Mouse (Mus musculus): ENCODE results near the gene Atp2a3.
A peak's percentile ranks its signal among the peaks of the same experiment; 100 is the strongest.

The Atp2a3 gene

DNA sequence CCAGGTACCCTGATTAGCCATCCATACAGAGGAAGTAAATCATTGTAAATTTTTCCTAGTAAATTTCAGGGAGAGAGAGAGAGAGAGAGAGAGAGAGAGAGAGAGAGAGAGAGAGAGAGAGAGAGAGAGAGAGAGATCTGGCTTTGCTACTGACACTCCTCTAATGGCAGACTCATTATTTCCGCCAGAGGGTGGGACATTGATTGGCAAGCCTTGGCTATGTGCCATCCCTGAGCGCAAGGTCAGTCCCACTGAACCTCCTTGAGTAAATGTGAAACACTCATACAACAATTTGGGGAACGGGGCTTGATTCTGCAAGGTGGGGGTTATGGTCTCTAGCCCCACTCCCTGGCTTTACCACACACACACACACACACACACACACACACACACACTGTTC is 46.1 kb downstream of the Atp2a3 start:
- no peak for DNase-seq

GRCm38 (mm10) chr11:73007698-73008481 is 46.9 kb downstream of the Atp2a3 start:
- DNase-seq = peak; percentile 50 to 55

DNA sequence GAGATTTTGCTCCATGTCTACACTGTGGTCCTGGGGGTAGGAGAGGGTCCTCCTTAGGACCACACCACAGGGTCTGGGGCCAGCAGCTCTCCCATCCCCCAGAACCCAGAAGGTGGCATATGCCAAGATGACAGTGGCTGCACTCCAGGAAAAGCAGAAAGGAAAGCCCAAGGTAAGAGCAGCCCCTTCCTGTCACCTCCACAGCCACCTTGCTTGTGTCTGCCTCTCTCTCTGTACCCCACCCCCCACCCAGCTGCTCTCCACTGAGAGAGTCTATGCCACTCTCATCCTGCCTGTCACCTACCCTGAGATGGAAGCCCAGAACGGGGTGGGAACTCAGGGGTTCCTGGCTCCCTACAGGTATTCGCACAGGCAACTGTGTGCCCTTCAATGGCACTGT is 47.9 kb downstream of the Atp2a3 start:
- no peak for DNase-seq

DNA sequence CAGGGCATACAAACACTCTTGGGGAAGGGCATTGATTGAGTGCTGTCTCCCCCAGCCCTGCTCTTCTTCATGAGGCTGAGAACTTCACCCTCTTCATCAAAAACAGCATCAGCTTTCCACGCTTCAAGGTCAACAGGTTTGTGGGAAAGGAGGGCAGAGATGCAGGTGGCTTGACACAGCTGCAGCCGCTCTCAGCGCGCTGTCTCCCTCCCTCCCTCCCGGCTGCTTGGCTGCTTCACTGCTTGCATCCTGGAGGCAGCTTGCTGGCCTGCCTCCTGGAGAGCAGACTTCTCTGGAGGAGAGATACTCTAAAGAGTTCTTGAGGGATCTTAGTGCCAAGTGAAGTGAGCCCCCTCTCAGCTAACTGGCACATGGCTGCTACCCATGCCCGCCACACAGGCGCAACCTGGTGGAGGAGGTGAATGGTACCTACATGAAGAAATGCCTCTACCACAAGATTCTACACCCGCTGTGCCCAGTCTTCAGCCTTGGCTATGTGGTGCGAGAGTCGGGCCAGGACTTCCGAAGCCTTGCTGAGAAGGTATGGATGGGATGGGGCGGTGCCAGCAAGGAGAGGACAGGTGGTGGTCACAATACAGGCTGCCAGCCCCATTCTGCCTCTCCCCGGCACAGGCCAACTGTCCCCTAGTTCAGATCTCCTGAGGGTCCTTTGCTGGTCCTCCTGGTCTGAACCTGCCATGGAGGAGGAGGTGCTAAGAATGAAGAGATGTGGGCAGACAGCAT is 48.7 kb downstream of the Atp2a3 start:
- DNase-seq = peak; percentile 75 to 78

GRCm38 (mm10) chr11:73013981-73014380 is 53.0 kb downstream of the Atp2a3 start:
- DNase-seq = no peak

GRCm38 (mm10) chr11:73014831-73015344 is 53.9 kb downstream of the Atp2a3 start:
- DNase-seq = peak; percentile 74 to 79

DNA sequence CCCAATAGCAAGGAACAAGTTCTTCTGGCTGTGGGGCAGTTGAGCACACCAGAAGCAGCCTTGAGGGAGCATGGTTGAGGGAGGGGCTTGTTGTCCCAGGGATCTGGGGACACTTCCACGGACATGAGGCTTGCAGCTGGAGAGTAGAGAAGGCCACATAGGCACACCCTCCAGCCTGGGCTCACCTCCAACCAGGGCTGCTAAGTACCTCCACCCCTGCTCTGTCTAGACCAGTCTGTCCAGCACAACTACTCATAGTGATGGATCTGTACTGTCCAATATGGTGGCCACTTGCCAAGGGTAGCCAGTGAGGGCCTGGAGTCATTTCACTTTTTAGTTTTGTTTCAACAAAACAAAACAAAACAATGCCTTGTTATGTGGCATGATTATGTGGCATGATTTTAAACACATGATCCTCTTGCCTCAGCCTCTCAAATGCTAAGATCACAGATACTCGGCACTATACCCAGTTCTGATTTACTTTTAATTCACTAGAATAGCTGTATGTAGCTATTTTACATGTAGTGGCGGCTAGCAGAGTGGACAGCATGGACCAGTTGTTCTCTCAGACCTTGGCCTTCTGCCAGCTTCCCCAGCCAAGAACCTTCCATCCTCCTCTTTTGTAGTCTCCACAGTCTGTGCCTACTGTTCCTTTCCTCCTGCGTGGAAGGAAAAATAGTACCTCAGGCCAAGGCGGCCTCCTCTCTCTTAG is 54.6 kb downstream of the Atp2a3 start:
- peak; percentile 74 to 77 for DNase-seq

GRCm38 (mm10) chr11:73016103-73016420 is 55.1 kb downstream of the Atp2a3 start:
- no peak for DNase-seq

GRCm38 (mm10) chr11:73018471-73019146 is 57.6 kb downstream of the Atp2a3 start, which contains the start of gene Camkk1:
TSS of gene Camkk1 (plus strand) at chr11:73019008.
- peak; percentile 96 to 98 for DNase-seq

DNA sequence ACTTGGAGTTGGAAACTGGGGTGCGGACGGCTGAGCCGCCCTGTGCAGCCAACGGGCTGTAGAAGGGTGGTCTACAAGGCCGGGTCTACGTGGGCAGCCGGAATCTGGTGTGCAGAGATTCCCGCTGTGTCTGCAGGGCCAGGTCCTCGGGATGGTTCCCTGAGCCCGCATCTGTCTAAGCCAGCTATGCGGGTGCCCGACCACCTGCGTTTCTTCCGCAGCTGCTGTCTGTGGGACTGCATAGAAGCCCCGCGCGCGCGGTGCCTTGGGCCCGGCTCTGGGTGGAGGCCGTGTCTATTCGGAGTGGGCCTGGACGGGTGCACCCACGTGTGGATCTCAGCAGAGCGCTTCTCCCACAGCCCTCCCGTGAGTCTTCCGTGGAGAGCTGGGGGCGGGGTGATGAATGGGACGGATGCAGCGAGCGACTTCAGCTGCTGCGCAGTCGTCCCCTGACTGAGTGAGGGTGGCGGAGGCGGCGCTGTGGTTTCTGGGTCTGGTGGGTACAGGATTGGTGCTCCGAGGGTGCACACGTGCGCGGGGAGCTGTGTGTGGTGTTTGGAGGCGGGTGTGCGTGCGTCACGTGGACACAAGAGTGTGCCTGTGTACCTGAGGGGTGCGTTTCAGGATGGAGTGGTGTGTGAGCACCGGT is 58.3 kb downstream of the Atp2a3 start:
- peak; percentile 59 to 63 for DNase-seq

- no peak for DNase-seq
Observed at GRCm38 (mm10) chr11:73020953-73021800, 60.2 kb downstream of the Atp2a3 start.

GRCm38 (mm10) chr11:73023099-73023498 is 62.1 kb downstream of the Atp2a3 start:
- DNase-seq = peak; percentile 74 to 78

DNA sequence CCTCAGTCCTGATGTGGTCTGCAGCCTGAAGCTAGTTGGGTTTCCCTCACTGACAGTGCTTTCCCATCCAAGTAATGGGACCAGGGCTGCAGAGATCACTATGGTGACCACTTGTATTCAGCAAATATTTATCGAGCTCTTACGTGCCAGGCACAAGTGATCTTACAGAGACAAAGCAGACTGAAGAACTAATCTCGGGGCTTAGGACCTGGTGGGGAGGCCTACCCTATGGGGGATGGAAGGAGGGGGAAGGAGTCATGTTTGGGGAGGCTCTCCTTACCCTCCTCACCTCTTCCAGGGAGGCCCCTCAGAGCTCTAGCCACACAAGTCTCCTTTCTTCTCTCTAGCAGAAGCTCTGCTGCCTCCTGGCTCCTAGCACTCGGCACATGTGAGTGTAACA is 62.9 kb downstream of the Atp2a3 start:
- no peak for DNase-seq

DNA sequence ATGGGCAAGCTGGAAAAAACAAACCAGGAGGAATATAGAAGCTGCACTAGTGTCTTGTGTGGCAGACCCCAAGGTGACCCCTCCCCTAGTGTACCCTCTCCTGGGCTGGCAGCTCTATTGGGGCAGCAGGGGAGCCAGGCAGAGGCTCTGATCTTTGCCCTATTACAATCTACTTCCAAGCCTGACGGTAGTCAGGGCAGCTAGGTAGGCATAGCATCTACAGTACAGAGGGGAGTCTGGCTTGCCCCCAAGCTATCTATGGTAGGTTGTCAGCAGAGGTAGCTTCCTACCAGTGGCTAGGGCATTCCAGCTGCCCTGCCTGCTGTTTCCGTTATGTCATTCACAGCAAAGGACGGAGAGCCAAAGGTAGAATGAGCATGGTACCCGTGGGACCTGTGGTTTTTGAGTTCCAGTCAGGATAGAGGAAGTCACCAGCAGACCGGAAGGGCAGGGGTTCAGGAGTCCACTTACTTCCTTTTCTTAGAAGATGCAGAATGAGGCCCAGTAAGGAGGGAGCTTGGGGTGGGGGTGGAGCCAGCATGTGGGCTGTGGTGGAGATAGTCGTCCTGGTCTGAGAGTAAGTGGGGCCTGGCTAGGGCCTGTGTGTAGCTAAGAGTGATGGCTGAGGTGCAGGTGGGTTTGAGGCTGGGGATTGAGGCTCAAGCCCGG is 63.4 kb downstream of the Atp2a3 start:
- DNase-seq = no peak

- no peak for DNase-seq
Observed at GRCm38 (mm10) chr11:73026961-73027360, 66.0 kb downstream of the Atp2a3 start.

- DNase-seq = peak; percentile 84 to 87
Observed at GRCm38 (mm10) chr11:73030821-73031498, 70.0 kb downstream of the Atp2a3 start.

GRCm38 (mm10) chr11:73031536-73031935 is 70.6 kb downstream of the Atp2a3 start:
- DNase-seq = no peak

DNA sequence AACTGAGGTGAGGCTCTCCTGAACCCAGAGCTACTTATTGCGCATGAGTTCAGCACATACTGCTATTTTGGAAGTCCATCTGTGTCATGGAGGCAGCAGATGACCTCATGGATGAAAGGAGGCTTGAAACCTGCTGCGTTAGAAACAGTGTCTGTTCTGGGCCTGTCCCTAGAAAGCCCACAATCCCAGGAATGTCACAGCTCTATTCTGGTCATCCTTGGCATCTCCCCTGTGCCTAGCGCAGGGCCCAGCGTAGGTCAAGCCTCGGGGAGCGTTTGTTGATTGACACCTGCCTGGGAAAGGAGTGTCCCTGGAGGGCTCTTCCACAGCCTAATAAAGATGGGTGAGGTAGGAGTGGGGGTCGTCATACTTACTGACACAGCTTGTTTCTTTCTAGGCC is 75.1 kb downstream of the Atp2a3 start:
- DNase-seq = no peak

- no peak for DNase-seq
Observed at GRCm38 (mm10) chr11:73036889-73037288, 75.9 kb downstream of the Atp2a3 start.

- DNase-seq = no peak
Observed at GRCm38 (mm10) chr11:73037691-73038090, 76.7 kb downstream of the Atp2a3 start.
